Mouse (Mus musculus): Measurements from ENCODE around the gene Smco3. TPM values are rescaled to one million over a fixed set of nuclear protein-coding genes. Genes with fewer than 3 reads are reported as not detected.

Gene Smco3
- polyA plus RNA-seq, 1 experiment: 0.05 TPM

GRCm38 (mm10) chr6:136811196-136811595 is 24.1 kb downstream of the Smco3 start:
- no peak for DNase-seq
- TF ChIP-seq CTCF (IDR thresholded peaks at IDR 0.05; ENCODE audit: insufficient read depth, low read length): no peak
- TF ChIP-seq POLR2A (IDR thresholded peaks at IDR 0.05; ENCODE audit: borderline replicate concordance, extremely low read depth, low read depth, low read length): no peak
- 85% methylated on average over 10 of the region's 10 CpGs for WGBS
- peaks cover 5% of the 10 kb centered on the region; the same call in 1 of the 2 replicates for H3K4me1 ChIP-seq (ENCODE audit: control insufficient read depth, insufficient read depth, low read length)
- H3K4me3 ChIP-seq (replicated peaks; ENCODE audit: extremely low read depth, low read depth, low read length): no peak overlapping the region

GRCm38 (mm10) chr6:136809673-136810072 is 25.6 kb downstream of the Smco3 start:
- DNase-seq: no peak
- peaks cover 5% of the 10 kb centered on the region; the same call in 1 of the 2 replicates for H3K4me1 ChIP-seq (ENCODE audit: control insufficient read depth, insufficient read depth, low read length)
- peak overlapping the region; percentile 40 for H3K4me3 ChIP-seq (replicated peaks; ENCODE audit: extremely low read depth, low read depth, low read length)
- TF ChIP-seq POLR2A (IDR thresholded peaks at IDR 0.05; ENCODE audit: borderline replicate concordance, extremely low read depth, low read depth, low read length): no peak
- no peak for TF ChIP-seq CTCF (IDR thresholded peaks at IDR 0.05; ENCODE audit: insufficient read depth, low read length)
- WGBS: 56% methylated on average over 13 of the region's 13 CpGs

- peaks cover 5% of the 10 kb centered on the region; the same call in 1 of the 2 replicates for H3K4me1 ChIP-seq (ENCODE audit: control insufficient read depth, insufficient read depth, low read length)
- 14% methylated on average over 14 of the region's 14 CpGs for WGBS
- DNase-seq: peak; percentile 63
These were observed 26.2 kb downstream of the Smco3 start for GRCm38 (mm10) chr6:136809077-136809476.

GRCm38 (mm10) chr6:136808631-136809046 is 26.6 kb downstream of the Smco3 start:
- Histone ChIP-seq H3K4me1 (ENCODE audit: control insufficient read depth, insufficient read depth, low read length) (peaks cover 5% of the 10 kb centered on the region; the same call in 1 of the 2 replicates), H3K4me3 (replicated peaks; ENCODE audit: extremely low read depth, low read depth, low read length) (peak overlapping the region; percentile 71)
- under 1% methylated on average over 28 of the region's 28 CpGs for WGBS
- no peak for DNase-seq
- TF ChIP-seq CTCF (IDR thresholded peaks at IDR 0.05; ENCODE audit: insufficient read depth, low read length): no peak
- no peak for TF ChIP-seq POLR2A (IDR thresholded peaks at IDR 0.05; ENCODE audit: borderline replicate concordance, extremely low read depth, low read depth, low read length)

More at GRCm38 (mm10) chr6:136809077-136809476, 26.2 kb downstream of the Smco3 start:
- peak overlapping the region; percentile 71 for H3K4me3 ChIP-seq (replicated peaks; ENCODE audit: extremely low read depth, low read depth, low read length)
- TF ChIP-seq CTCF (IDR thresholded peaks at IDR 0.05; ENCODE audit: insufficient read depth, low read length) (no peak), POLR2A (IDR thresholded peaks at IDR 0.05; ENCODE audit: borderline replicate concordance, extremely low read depth, low read depth, low read length) (no peak)

- peak within 1 kb of the TSS; percentile 71 for H3K4me3 ChIP-seq (replicated peaks; ENCODE audit: extremely low read depth, low read depth, low read length)
- TF ChIP-seq POLR2A (IDR thresholded peaks at IDR 0.05; ENCODE audit: borderline replicate concordance, extremely low read depth, low read depth, low read length) (peak; percentile 76; the same call in 1 of the 2 replicates), CTCF (IDR thresholded peaks at IDR 0.05; ENCODE audit: insufficient read depth, low read length) (no peak)
- H3K4me1 ChIP-seq (ENCODE audit: control insufficient read depth, insufficient read depth, low read length): peaks cover 5% of the 10 kb centered on the region; the same call in 1 of the 2 replicates
- under 1% methylated on average over 34 of the region's 34 CpGs for WGBS
- DNase-seq: peak; percentile 99
These were observed 27.2 kb downstream of the Smco3 start, which contains the start of gene H2afj for GRCm38 (mm10) chr6:136808014-136808417. TSS of gene H2afj (plus strand) at chr6:136808244.

GRCm38 (mm10) chr6:136807395-136808013 is 27.7 kb downstream of the Smco3 start:
- no peak for DNase-seq
- TF ChIP-seq CTCF (IDR thresholded peaks at IDR 0.05; ENCODE audit: insufficient read depth, low read length): no peak
- Histone ChIP-seq H3K4me1 (ENCODE audit: control insufficient read depth, insufficient read depth, low read length) (peaks cover 5% of the 10 kb centered on the region; the same call in 1 of the 2 replicates), H3K4me3 (replicated peaks; ENCODE audit: extremely low read depth, low read depth, low read length) (peak overlapping the region; percentile 65)
- 41% methylated on average over 18 of the region's 18 CpGs for WGBS

GRCm38 (mm10) chr6:136806819-136807218 is 28.4 kb downstream of the Smco3 start:
- Histone ChIP-seq H3K4me3 (replicated peaks; ENCODE audit: extremely low read depth, low read depth, low read length) (no peak overlapping the region), H3K4me1 (ENCODE audit: control insufficient read depth, insufficient read depth, low read length) (peaks cover 5% of the 10 kb centered on the region; the same call in 1 of the 2 replicates)
- TF ChIP-seq POLR2A (IDR thresholded peaks at IDR 0.05; ENCODE audit: borderline replicate concordance, extremely low read depth, low read depth, low read length) (peak; percentile 39; the same call in 1 of the 2 replicates), CTCF (IDR thresholded peaks at IDR 0.05; ENCODE audit: insufficient read depth, low read length) (no peak)
- peak; percentile 59 for DNase-seq
- 69% methylated on average over 5 of the region's 5 CpGs for WGBS

GRCm38 (mm10) chr6:136805409-136805775 is 29.9 kb downstream of the Smco3 start:
- peaks cover 5% of the 10 kb centered on the region; the same call in 1 of the 2 replicates for H3K4me1 ChIP-seq (ENCODE audit: control insufficient read depth, insufficient read depth, low read length)
- WGBS: 51% methylated on average over 1 of the region's 1 CpGs
- no peak for DNase-seq
- TF ChIP-seq POLR2A (IDR thresholded peaks at IDR 0.05; ENCODE audit: borderline replicate concordance, extremely low read depth, low read depth, low read length) (no peak), CTCF (IDR thresholded peaks at IDR 0.05; ENCODE audit: insufficient read depth, low read length) (no peak)
- H3K4me3 ChIP-seq (replicated peaks; ENCODE audit: extremely low read depth, low read depth, low read length): no peak overlapping the region

- H3K4me1 ChIP-seq (ENCODE audit: control insufficient read depth, insufficient read depth, low read length): peaks cover 5% of the 10 kb centered on the region; the same call in 1 of the 2 replicates
- DNase-seq: no peak
- WGBS: 10% methylated on average over 9 of the region's 9 CpGs
- no peak for TF ChIP-seq POLR2A (IDR thresholded peaks at IDR 0.05; ENCODE audit: borderline replicate concordance, extremely low read depth, low read depth, low read length)
- no peak for TF ChIP-seq CTCF (IDR thresholded peaks at IDR 0.05; ENCODE audit: insufficient read depth, low read length)
- H3K4me3 ChIP-seq (replicated peaks; ENCODE audit: extremely low read depth, low read depth, low read length): peak overlapping the region; percentile 56
These were observed 30.4 kb downstream of the Smco3 start for GRCm38 (mm10) chr6:136804705-136805408.

All from lung, adult 2 months (tissue).